Mouse (Mus musculus): Measurements from ENCODE around the gene Pcgf5.

DNA sequence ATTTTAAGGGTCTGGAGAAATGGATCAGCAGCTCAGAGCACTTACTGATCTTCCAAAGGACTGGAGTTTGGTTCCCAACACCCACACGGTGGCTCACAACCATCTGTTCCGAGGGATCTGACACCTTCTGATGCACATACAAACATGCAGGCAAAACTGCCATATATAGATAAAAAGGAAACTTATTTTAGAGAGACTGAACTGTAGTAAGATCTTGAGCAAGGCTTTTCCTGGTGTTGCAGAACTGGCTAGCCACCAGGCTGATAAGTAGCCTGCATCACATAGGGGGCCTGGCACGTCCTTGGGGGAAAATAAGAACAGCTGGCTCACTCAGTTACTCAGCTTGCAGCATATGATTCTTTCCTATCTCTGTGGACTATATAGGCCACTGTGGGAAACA lies 147.4 kb downstream of the Pcgf5 start:
- TF ChIP-seq CTCF (IDR thresholded peaks at IDR 0.05) (no peak), EP300 (IDR thresholded peaks at IDR 0.05) (no peak)
